Mouse (Mus musculus) kidney, adult 2 months (tissue): ENCODE data around the gene Cdh24.

Source experiments
- CTCF ChIP-seq: fragments of 200-500 bp; conservative IDR thresholded peaks from 2 replicates; pipeline ENCODE4 v1.5.1; 2011; ENCODE audit warnings: low read depth, mild to moderate bottlenecking, control low read depth, low read length, moderate library complexity, mixed read lengths; ENCODE audit not compliant: insufficient read depth, insufficient read length
- POLR2A ChIP-seq: fragments of 200-500 bp; IDR thresholded peaks from one replicate; pipeline ENCODE4 v1.6.1; 2011; ENCODE audit warnings: low read depth, low read length, control low read depth

DNA sequence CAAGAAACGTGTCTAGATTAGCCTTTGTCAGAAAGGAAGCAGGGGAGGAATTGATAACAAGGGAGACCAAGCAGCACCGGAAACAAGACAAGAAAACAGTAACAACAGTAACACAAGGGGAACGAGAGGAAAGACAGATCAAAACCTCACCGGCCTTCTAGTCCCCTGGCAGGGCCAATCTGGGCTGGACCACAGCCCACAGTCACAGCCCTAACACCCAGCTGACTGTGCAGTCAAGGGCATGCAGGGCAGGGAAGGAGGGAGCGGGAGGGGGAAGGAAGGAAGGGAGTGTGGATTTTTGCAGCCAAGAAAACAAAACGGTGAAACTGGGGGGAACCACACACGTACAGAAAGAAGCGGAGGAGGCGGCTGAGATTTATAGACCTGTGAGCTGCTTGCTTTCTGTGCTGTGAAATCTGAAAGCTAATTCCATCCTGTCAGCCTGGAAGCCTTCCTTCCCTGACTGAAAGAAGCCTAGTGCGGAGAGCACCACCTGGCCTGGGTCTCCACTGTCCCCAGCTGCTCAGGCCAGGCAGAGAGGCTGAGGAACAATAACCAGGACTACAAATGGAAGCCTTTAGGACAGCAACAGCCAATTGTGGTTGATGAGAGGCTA is 48.7 kb downstream of the Cdh24 start:
- no peak for TF ChIP-seq CTCF
- no peak for TF ChIP-seq POLR2A
